Mouse (Mus musculus) heart, embryonic 11.5 days (tissue): ENCODE measurements around the gene Fmnl3. TPM values are rescaled to one million over a fixed set of nuclear protein-coding genes. Genes with fewer than 3 reads are reported as not detected.

Experiments used
- ATAC-seq: fragments of 200-750 bp; cut with Nextera tagmentation; replicated peaks from 2 replicates; pipeline ENCODE4 v1.8.0; 2017; ENCODE audit warnings: moderate library complexity; ENCODE audit not compliant: insufficient number of reproducible peaks, low FRiP score, low TSS enrichment
- H3K27ac ChIP-seq: fragments of 300-500 bp; sonication (generic); 2 replicates; pipeline ENCODE4 v1.5.1; 2014; ENCODE audit warnings: mild to moderate bottlenecking, low read depth, low read length
- H3K27me3 ChIP-seq: fragments of 300-500 bp; sonication (generic); 2 replicates; pipeline ENCODE4 v1.6.1; 2014; ENCODE audit warnings: mild to moderate bottlenecking, low read length, mixed read lengths; ENCODE audit not compliant: control insufficient read depth, insufficient read depth
- H3K36me3 ChIP-seq: fragments of 300-500 bp; sonication (generic); 2 replicates; pipeline ENCODE4 v1.6.1; 2014; ENCODE audit warnings: mild to moderate bottlenecking, low read length, moderate library complexity, mixed read lengths; ENCODE audit not compliant: control insufficient read depth, insufficient read depth
- H3K4me1 ChIP-seq: fragments of 300-500 bp; sonication (generic); 2 replicates; pipeline ENCODE4 v1.6.1; 2014; ENCODE audit warnings: low read length; ENCODE audit not compliant: control insufficient read depth, insufficient read depth
- H3K4me2 ChIP-seq: fragments of 300-500 bp; sonication (generic); 2 replicates; pipeline ENCODE4 v1.6.1; 2014; ENCODE audit warnings: mild to moderate bottlenecking, moderate library complexity
- H3K4me3 ChIP-seq: fragments of 300-500 bp; sonication (generic); 2 replicates; pipeline ENCODE4 v1.5.1; 2014; ENCODE audit warnings: low read depth, low read length
- H3K9ac ChIP-seq: fragments of 300-500 bp; sonication (generic); 2 replicates; pipeline ENCODE4 v1.6.1; 2014; ENCODE audit warnings: mild to moderate bottlenecking, low read depth, low read length, moderate library complexity
- H3K9me3 ChIP-seq: fragments of 300-500 bp; sonication (generic); replicated peaks from 2 replicates; pipeline ENCODE4 v1.6.1; 2016; ENCODE audit warnings: low read length; ENCODE audit not compliant: control insufficient read depth
- WGBS: fragments of 180-500 bp; shearing (Covaris S2); extraction: QIAGEN DNeasy Blood & Tissue Kit; methylation state at CpG from one replicate; pipeline ENCODE4 v1.1.7; 2014; ENCODE audit not compliant: insufficient replicate concordance; 5-methylcytosine and 5-hydroxymethylcytosine counted together
- polyA plus RNA-seq: library from polyadenylated mRNA; unstranded; fragments of >200 nt; fragmentation: Nextera tagmentation; extraction: Ambion mirVana; gene quantifications from 2 replicates; pipeline ENCODE4 v1.2.1, GENCODE M21; 2014

The Fmnl3 gene
- polyA plus RNA-seq, 1 experiment from 2014 or later: 11.4 TPM

DNA sequence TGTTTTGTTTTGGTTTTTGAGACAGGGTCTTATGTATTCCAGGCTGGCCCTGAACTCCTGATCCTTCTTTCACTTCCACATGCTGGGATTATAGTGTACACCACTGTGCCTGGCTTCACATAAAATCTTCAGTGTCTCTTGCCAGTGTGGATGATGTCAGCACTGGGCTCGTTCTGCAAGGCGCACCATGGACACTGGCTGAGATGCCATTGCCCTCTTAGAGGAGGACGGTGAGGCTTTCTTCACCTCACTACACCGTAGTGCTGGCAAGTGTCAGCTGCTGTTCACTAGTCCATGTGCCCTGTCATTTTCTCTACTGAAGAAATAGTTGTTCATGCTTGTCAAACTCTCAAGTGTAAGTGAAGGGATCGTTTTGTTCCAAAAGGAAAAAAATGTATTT is 59.7 kb downstream of the Fmnl3 start:
- Histone ChIP-seq H3K9me3 (no peaks in the 10 kb centered on the region), H3K4me3 (no peak overlapping the region), H3K9ac (no peak overlapping the region), H3K4me2 (no peak overlapping the region), H3K27ac (no peak overlapping the region), H3K4me1 (no peaks in the 10 kb centered on the region), H3K36me3 (peaks cover 40% of the 10 kb centered on the region), H3K27me3 (no peaks in the 10 kb centered on the region)
- WGBS: 89% methylated on average over 5 of the region's 5 CpGs
- no peak for ATAC-seq

DNA sequence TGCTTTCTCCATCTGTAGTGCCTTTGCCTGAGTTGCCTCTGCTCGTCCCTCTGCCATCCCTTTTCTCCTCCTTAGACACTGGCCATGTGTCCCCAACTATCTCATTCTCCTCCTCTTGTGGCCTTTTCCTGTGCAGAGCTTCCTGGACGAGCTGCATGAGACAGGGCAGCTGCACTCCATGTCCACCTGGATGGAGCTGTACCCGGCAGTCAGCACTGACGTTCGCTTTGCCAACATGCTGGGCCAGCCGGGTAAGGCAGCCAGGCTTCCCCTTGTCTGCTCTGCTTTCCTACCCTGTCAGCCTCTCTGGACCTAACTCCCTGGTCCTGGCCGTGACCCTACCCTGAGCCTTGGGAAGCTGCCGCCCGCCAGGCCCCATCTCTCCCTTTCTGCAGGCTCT is 60.7 kb downstream of the Fmnl3 start:
- 81% methylated on average over 9 of the region's 9 CpGs for WGBS
- no peaks in the 10 kb centered on the region for H3K27me3 ChIP-seq
- peaks cover 41% of the 10 kb centered on the region for H3K36me3 ChIP-seq
- H3K4me2 ChIP-seq: no peak overlapping the region
- no peak for ATAC-seq
- no peaks in the 10 kb centered on the region for H3K4me1 ChIP-seq
- no peak overlapping the region for H3K9ac ChIP-seq
- no peak overlapping the region for H3K4me3 ChIP-seq
- H3K27ac ChIP-seq: no peak overlapping the region
- H3K9me3 ChIP-seq: no peaks in the 10 kb centered on the region

DNA sequence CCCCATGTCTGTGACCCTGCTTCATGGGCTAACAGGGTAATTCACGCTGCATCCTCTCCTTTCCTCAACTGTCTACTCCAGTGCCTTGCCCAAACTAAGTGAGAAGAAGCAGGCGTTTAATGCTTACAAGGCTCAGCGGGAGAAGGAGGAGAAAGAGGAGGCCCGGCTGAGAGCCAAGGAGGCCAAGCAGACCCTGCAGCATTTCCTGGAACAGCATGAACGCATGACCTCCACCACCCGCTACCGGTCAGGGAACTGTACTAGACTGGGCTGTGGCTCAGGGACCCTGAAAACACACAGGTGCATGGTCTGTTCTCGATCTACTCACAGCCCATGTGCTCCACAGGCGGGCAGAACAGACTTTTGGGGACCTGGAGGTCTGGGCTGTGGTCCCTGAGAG is 62.8 kb downstream of the Fmnl3 start:
- no peaks in the 10 kb centered on the region for H3K4me1 ChIP-seq
- peaks cover 39% of the 10 kb centered on the region for H3K36me3 ChIP-seq
- H3K4me2 ChIP-seq: no peak overlapping the region
- no peak overlapping the region for H3K9ac ChIP-seq
- no peak overlapping the region for H3K4me3 ChIP-seq
- WGBS: 77% methylated on average over 9 of the region's 9 CpGs
- H3K27me3 ChIP-seq: no peaks in the 10 kb centered on the region
- ATAC-seq: no peak
- no peaks in the 10 kb centered on the region for H3K9me3 ChIP-seq
- H3K27ac ChIP-seq: no peak overlapping the region

DNA sequence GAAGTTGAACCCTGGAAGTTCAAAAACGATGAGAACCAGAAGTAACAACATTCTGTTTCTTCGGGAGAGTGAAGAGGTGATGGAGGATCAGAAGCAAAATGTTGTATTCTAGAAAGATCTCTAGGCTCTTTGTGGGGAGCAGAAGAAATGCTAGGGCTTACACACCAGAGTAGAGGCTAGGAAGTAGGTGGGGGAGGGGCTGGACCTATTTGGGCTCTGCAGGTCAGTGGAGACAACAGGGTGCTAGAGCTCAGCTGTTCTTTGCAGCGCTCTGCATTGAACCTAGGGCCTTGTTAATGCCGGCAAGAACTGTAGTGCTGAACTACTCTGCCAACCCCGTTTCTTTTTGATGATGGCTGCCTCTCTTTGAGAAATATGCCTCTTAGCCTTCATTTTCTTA is 74.1 kb downstream of the Fmnl3 start:
- 37% methylated on average over 5 of the region's 5 CpGs for WGBS
- no peak for ATAC-seq
- no peak overlapping the region for H3K9ac ChIP-seq
- no peaks in the 10 kb centered on the region for H3K9me3 ChIP-seq
- H3K4me1 ChIP-seq: 0 out of 2 replicates have a peak, but pooled peaks cover 7% of the 10 kb centered on the region
- no peak overlapping the region for H3K27ac ChIP-seq
- H3K36me3 ChIP-seq: no peaks in the 10 kb centered on the region
- H3K4me3 ChIP-seq: peak overlapping the region; percentile 60
- H3K27me3 ChIP-seq: no peaks in the 10 kb centered on the region
- H3K4me2 ChIP-seq: peak overlapping the region; percentile 65

DNA sequence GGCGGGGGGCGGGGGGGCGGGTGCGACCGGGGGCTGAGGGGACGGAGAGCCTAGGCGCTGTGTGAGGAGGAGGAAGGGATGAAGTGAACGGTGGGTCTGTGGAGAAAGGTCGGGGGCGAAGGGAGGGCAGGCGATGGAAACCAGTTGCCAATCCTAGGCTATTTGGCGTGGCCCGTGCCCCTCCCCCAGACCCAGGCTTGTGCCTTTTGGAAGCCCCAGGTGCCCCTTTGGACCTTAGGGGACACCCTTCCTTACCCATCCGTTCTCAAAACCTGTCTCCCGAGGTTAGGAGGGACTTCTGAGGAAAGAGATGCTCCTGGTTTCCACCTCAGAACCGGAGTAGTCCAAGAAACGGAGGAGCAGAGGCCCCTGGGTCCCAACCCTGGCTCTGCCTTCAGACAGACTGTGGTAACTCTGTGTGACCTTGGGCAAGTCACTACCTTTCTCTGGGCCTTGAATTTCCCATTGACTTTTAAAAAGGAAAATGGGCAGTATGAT is 74.7 kb downstream of the Fmnl3 start, which contains the start of gene Fam186b:
Gene Fam186b, minus strand, starts transcription at position 405 of the 498 bp plus-strand sequence.
- H3K4me1 ChIP-seq: 0 out of 2 replicates have a peak, but pooled peaks cover 7% of the 10 kb centered on the region
- WGBS: 0% methylated on average over 15 of the region's 17 CpGs

DNA sequence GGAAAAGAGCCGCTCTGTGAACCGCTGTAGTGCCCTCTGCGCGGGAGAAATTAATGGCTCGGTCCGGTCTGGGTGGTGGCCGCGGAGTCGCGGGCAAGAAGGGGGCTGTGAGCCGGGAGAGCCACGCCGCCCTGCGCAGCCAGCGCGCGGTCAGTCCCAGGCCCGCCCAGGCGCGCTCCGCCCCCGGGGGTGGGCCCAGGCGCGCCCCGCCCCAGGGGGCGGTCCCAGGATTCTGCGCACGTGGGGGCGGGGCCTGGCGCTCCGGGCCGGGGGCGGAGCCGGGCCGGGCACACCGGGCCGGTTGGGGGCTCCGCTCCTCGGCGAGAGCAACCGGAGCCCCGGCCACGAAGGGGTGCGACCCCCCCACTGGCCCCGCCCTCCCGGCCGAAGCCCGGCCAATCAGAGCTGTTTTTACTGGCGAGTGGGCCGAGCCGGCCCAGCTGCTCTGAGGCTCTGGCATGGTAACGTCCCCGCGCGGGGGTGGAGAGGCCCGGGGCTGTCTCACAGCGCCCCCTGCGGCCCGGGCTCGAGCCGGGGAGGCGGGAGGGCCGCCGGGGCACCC is 75.4 kb downstream of the Fmnl3 start, which contains the start of gene Prpf40b:
Gene Prpf40b, plus strand, starts transcription at position 275 of the 562 bp plus-strand sequence.
- H3K4me1 ChIP-seq: 0 out of 2 replicates have a peak, but pooled peaks cover 7% of the 10 kb centered on the region
- H3K27me3 ChIP-seq: no peaks in the 10 kb centered on the region
- peak within 1 kb of the TSS; percentile 65 for H3K4me2 ChIP-seq
- no peaks in the 10 kb centered on the region for H3K9me3 ChIP-seq
- peak within 1 kb of the TSS; percentile 60 for H3K4me3 ChIP-seq
- peak within 1 kb of the TSS; percentile 74 for H3K9ac ChIP-seq
- ATAC-seq: peak; percentile 95
- peak within 1 kb of the TSS; percentile 74 for H3K27ac ChIP-seq
- WGBS: under 1% methylated on average over 45 of the region's 64 CpGs
- H3K36me3 ChIP-seq: no peaks in the 10 kb centered on the region

More for the DNA sequence above, 74.7 kb downstream of the Fmnl3 start, which contains the start of gene Fam186b:
- Histone ChIP-seq H3K27me3 (no peaks in the 10 kb centered on the region), H3K9me3 (no peaks in the 10 kb centered on the region), H3K36me3 (no peaks in the 10 kb centered on the region), H3K4me2 (peak within 1 kb of the TSS; percentile 65), H3K9ac (peak within 1 kb of the TSS; percentile 74), H3K4me3 (peak within 1 kb of the TSS; percentile 60), H3K27ac (peak within 1 kb of the TSS; percentile 74)
- peak; percentile 40; the same call in 1 of the 2 replicates for ATAC-seq

DNA sequence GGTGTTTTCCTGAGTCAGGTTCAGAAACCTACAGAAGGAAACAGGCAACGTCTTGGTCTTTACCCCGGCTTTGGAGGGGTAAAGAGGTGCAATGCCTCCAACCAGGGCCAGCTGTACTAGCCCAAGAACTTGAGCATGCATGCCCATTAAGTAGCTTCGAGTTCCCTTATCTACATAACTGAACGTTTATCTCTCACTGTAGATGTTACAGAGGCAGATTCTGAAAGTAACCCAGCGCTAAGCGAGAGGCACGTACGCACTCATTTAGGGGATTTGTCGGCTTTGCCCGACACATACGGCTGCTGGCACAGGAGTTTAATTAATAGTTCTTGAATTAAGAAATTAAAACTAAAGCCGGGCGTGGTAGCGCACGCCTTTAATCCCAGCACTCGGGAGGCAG is 76.0 kb downstream of the Fmnl3 start:
- peak overlapping the region; percentile 65 for H3K4me2 ChIP-seq
- no peak overlapping the region for H3K27ac ChIP-seq
- H3K4me3 ChIP-seq: peak overlapping the region; percentile 60
- no peaks in the 10 kb centered on the region for H3K36me3 ChIP-seq
- 0 out of 2 replicates have a peak, but pooled peaks cover 7% of the 10 kb centered on the region for H3K4me1 ChIP-seq
- peak overlapping the region; percentile 40 for H3K9ac ChIP-seq
- H3K9me3 ChIP-seq: no peaks in the 10 kb centered on the region
- 19% methylated on average over 16 of the region's 16 CpGs for WGBS
- ATAC-seq: no peak
- no peaks in the 10 kb centered on the region for H3K27me3 ChIP-seq

DNA sequence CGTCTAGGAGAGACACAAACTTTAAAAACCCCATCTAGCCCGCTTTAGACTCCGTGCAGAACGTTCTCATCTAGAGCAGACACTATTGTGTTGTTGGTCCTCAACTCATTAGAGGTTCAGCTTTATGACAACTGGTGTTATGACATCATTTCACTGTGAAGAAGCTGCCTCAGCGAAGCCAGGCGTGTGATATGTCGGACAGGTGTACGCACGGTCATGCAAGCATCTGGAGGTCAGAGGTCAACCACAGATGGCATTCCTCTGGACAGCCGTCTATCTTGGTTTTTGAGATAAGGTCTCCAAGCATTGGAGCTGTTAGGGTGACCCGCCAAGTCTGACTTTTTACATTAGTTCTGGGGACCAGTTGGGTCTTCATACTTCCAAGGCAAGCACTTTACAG is 79.7 kb downstream of the Fmnl3 start:
- Histone ChIP-seq H3K9ac (no peak overlapping the region), H3K36me3 (no peaks in the 10 kb centered on the region), H3K27ac (no peak overlapping the region), H3K4me3 (no peak overlapping the region), H3K27me3 (no peaks in the 10 kb centered on the region), H3K4me1 (0 out of 2 replicates have a peak, but pooled peaks cover 3% of the 10 kb centered on the region), H3K9me3 (no peaks in the 10 kb centered on the region), H3K4me2 (no peak overlapping the region)
- WGBS: 69% methylated on average over 11 of the region's 11 CpGs
- no peak for ATAC-seq

DNA sequence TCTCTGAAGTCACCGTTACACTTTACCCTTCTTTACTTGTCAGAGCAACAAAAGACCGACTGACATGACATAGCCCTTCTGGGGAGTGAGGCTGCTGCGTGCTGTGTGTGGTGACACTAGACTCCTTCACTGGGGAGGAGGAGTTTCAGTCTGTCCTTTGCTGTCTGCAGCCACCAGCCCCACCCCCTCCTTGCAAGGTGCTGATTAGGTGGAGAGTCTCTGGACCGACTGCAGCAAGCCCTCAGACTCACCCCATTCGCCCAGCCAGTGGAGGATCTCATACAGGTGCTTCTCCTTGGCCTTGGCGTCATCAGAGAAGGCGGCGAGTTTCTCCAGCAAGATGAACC is 85.1 kb downstream of the Fmnl3 start:
- Histone ChIP-seq H3K27me3 (no peaks in the 10 kb centered on the region; the same call in 1 of the 2 replicates), H3K36me3 (no peaks in the 10 kb centered on the region), H3K4me2 (no peak overlapping the region; the same call in 1 of the 2 replicates), H3K4me1 (peaks cover 5% of the 10 kb centered on the region; the same call in 1 of the 2 replicates), H3K27ac (no peak overlapping the region), H3K9me3 (no peaks in the 10 kb centered on the region), H3K9ac (no peak overlapping the region), H3K4me3 (no peak overlapping the region)
- WGBS: 27% methylated on average over 8 of the region's 8 CpGs
- 0 out of 2 replicates have a peak, but pooled peaks have one; percentile 35 for ATAC-seq
